Mouse (Mus musculus) heart, adult 11 months (tissue): ENCODE results near the gene Zswim2.
"Not testable (repeated sequence)": the region's sequence is repeated elsewhere in the genome, so short reads cannot be mapped to it uniquely, and the experiment has no call there.

Source experiments
- DNase-seq: peaks from one replicate; pipeline ENCODE4 v3.0.0; 2022

The Zswim2 gene

GRCm38 (mm10) chr2:83940931-83941361 lies at the start of gene Zswim2:
Gene Zswim2 (minus strand): TSS chr2:83941228.
- DNase-seq = peak; percentile 92

- DNase-seq = not testable (repeated sequence)
Observed at GRCm38 (mm10) chr2:83990253-83990652, 49.2 kb upstream of the Zswim2 start, which contains the start of gene Gm13691. Gene Gm13691 (plus strand): TSS chr2:83990553.

DNA sequence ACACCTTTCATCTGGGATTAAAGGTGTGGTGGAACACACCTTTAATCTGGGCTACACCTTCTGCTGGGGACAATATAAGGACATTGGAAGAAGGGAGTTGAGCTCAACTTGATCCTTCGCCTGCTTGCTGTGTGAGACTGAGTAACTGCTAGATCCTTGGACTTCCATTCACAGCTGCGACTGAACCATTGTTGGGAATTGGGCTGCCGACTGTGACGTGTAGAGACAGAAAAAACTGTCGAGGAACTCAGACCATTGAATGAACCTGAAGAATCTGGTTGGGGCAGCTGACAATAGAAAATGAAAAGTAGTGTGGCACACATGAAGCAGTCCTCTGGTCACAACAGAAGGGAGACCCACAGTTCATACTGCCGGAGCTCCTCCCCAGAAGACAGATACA lies 43.4 kb upstream of the Zswim2 start, which contains the start of gene Gm13697:
Gene Gm13697, plus strand, starts transcription at position 301 of the 400 bp plus-strand sequence.
- not testable (repeated sequence) for DNase-seq

- DNase-seq = not testable (repeated sequence)
Observed at GRCm38 (mm10) chr2:83978633-83979032, 37.6 kb upstream of the Zswim2 start, which contains the start of gene Gm13694. Gene Gm13694 (plus strand): TSS chr2:83978933.

- not testable (repeated sequence) for DNase-seq
Observed at GRCm38 (mm10) chr2:83972823-83973222, 31.8 kb upstream of the Zswim2 start, which contains the start of gene Gm13696. Gene Gm13696 (plus strand): TSS chr2:83973123.

- not testable (repeated sequence) for DNase-seq
Observed at GRCm38 (mm10) chr2:83967013-83967412, 26.0 kb upstream of the Zswim2 start, which contains the start of gene Gm13695. Gene Gm13695 (plus strand): TSS chr2:83967313.

DNA sequence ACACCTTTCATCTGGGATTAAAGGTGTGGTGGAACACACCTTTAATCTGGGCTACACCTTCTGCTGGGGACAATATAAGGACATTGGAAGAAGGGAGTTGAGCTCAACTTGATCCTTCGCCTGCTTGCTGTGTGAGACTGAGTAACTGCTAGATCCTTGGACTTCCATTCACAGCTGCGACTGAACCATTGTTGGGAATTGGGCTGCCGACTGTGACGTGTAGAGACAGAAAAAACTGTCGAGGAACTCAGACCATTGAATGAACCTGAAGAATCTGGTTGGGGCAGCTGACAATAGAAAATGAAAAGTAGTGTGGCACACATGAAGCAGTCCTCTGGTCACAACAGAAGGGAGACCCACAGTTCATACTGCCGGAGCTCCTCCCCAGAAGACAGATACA lies 20.2 kb upstream of the Zswim2 start, which contains the start of gene Gm13693:
Gene Gm13693, plus strand, starts transcription at position 301 of the 400 bp plus-strand sequence.
- not testable (repeated sequence) for DNase-seq

GRCm38 (mm10) chr2:83955393-83955792 lies 14.4 kb upstream of the Zswim2 start, which contains the start of gene Gm13698:
Gene Gm13698 (plus strand): TSS chr2:83955693.
- not testable (repeated sequence) for DNase-seq

DNA sequence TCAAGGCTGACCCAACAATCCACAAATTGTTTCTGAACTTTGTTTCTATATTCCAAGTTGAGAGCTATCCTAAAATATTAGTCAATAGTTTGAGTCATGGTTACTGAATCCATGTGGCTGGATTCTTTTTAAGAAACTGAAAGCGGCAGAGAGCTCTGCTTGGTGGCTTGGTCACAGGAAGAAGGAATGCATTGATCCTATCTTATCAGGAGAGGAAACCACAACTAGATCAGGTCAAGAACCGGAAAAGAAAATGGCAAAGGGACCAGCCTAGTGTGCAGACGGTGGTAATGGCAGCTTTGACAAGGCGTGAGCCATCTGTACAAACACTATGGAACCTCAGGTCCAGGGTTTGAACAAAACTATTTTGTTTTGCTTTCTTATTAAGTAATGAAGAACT lies 764 bp upstream of the Zswim2 start:
- DNase-seq = peak; percentile 55

- DNase-seq = no peak
Observed at GRCm38 (mm10) chr2:83941378-83941777, 350 bp upstream of the Zswim2 start.

DNA sequence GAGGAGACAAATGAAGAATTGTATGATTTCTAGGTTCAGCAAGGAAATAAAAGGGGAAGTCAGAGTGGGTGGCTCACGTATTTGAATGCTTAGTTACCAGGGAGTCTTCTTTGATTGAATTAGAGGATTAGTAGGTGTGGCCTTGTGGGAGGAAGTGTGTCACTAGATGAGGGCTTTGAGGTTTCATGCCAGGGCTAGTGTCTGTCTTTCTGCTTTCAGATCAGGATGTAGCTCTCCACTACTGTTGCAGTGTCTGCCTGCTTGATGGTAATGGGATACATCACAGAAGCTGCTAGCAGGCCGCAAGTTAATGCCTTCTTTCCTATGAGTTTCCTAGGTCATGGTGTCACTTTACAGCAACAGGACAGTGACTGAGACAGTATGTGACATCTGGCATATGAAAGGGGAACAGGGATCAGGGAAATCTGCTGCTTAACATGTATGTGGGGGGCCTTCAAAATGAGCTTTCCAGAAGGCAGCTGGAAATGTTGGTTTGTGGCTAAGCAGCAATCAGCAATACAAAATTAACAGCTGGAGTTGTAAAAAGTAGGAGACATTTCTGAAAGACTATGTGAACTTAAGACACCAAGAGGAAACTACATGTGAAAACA lies 11.4 kb downstream of the Zswim2 start:
- no peak for DNase-seq

DNA sequence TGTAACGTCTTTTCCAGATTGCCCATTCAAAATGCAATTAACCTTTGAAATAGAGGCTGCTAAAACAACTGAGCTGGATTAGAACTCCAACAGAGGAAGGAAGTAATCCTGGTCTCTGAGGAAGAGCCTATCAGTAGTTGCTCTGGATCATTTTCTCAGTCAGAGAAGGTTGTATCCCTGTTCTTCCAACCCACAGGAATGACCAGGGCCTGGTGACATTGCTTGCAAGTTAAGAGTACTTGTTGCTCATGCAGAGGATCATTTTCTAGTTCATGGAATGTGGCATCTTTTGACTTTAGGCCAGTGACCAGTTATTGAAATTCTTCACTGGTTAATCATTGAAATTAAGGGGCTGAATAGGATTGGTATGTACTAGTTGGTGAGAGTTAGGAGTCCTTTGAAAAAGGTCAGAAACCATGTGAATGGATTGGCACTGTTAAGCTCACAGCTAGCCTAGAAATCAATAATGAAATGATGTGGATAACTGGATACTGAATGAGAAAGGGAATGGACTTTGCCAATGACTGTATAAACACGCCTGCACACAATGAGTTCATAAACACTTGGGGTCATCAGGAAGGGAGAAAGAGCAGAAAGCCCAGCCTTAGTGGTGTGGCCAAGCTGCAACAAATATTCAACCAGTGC lies 39.0 kb downstream of the Zswim2 start:
- DNase-seq = no peak

DNA sequence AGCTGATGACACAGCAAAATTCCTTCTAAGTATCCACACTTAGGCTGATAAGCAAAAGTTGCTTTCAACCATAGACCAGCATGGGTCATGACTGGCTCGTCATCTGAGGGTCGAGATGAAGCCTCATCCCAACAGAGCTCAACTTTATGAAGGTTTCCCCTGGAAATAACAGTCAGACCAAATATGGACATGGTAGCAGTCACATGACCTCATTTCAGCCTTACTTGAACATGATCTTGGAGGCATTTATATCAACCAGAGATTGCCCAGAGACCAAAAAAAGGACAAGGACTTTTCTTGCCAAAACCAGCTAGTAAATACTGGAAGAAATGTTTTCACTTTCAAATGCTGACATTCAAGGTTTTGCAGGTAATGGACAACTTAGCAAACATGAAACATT lies 47.3 kb downstream of the Zswim2 start:
- DNase-seq = no peak

GRCm38 (mm10) chr2:83883850-83884420 lies 57.1 kb downstream of the Zswim2 start:
- no peak for DNase-seq
